Mouse (Mus musculus) left cerebral cortex, postnatal 36 days (tissue): ENCODE results near the gene Ice1. TPM values are rescaled to one million over a fixed set of nuclear protein-coding genes. Genes with fewer than 3 reads are reported as not detected.
A peak's percentile ranks its signal among the peaks of the same experiment; 100 is the strongest.

ENCODE experiments used
- DNase-seq, 2 experiments: peaks; one replicate each; pipeline ENCODE4 v3.0.0; 2021 to 2022; ENCODE audit warnings: low spot score in 2 of 2, mixed read lengths in 1 of 2
- intact Hi-C: fragments of 180-260 bp; cut with DNase I; formaldehyde crosslinking; loops from one replicate; pipeline ENCODE4 v1.15.1; 2025
- total RNA-seq, 2 experiments: library from RNA; stranded (reverse); gene quantifications; 2 replicates each; pipeline ENCODE4 v1.2.3; 2021

Gene Ice1
- total RNA-seq, 2 experiments from 2014 or later: 57.3 to 73.3 TPM

- intact Hi-C loops: no loop called here
Observed at GRCm38 (mm10) chr13:70598941-70599340, 38.5 kb downstream of the Ice1 start.

GRCm38 (mm10) chr13:70596901-70597300, 40.5 kb downstream of the Ice1 start:
- intact Hi-C loops: no loop called here
- DNase-seq: no peak

More at GRCm38 (mm10) chr13:70598941-70599340, 38.5 kb downstream of the Ice1 start:
- DNase-seq: no peak

- intact Hi-C loops: no loop called here
- no peak for DNase-seq
Observed at GRCm38 (mm10) chr13:70590248-70590762, 47.1 kb downstream of the Ice1 start.

- peak; percentile 62 to 66 for DNase-seq
- intact Hi-C loops: no loop called here
Observed at GRCm38 (mm10) chr13:70586969-70587368, 50.5 kb downstream of the Ice1 start.

- intact Hi-C loops: loop anchor here (2.0 kb wide), 2 partner anchors 844 to 892 kb away; partner anchors contain the start of gene Ube2ql1
- DNase-seq: peak; percentile 34 to 44
Observed at GRCm38 (mm10) chr13:70582517-70582916, 54.9 kb downstream of the Ice1 start.

- intact Hi-C loops: no loop called here
- DNase-seq: no peak
Observed at GRCm38 (mm10) chr13:70581509-70581908, 55.9 kb downstream of the Ice1 start.

- no peak for DNase-seq
- intact Hi-C loops: no loop called here
Observed at GRCm38 (mm10) chr13:70574216-70574615, 63.2 kb downstream of the Ice1 start.

- intact Hi-C loops: no loop called here
- no peak for DNase-seq
Observed at GRCm38 (mm10) chr13:70567889-70568288, 69.5 kb downstream of the Ice1 start.

- intact Hi-C loops: no loop called here
- no peak for DNase-seq
Observed at GRCm38 (mm10) chr13:70553456-70553855, 84.0 kb downstream of the Ice1 start.

- no peak for DNase-seq
- intact Hi-C loops: no loop called here
Observed at GRCm38 (mm10) chr13:70547457-70547856, 90.0 kb downstream of the Ice1 start.

GRCm38 (mm10) chr13:70545261-70545660, 92.2 kb downstream of the Ice1 start:
- DNase-seq: no peak

GRCm38 (mm10) chr13:70539842-70540241, 97.6 kb downstream of the Ice1 start:
- intact Hi-C loops: no loop called here
- DNase-seq: no peak

More at GRCm38 (mm10) chr13:70545261-70545660, 92.2 kb downstream of the Ice1 start:
- intact Hi-C loops: no loop called here

GRCm38 (mm10) chr13:70533412-70533811, 104.0 kb downstream of the Ice1 start:
- intact Hi-C loops: no loop called here
- no peak for DNase-seq

- intact Hi-C loops: no loop called here
- no peak for DNase-seq
Observed at GRCm38 (mm10) chr13:70532719-70533118, 104.7 kb downstream of the Ice1 start.

GRCm38 (mm10) chr13:70517651-70518050, 119.8 kb downstream of the Ice1 start:
- no peak for DNase-seq
- intact Hi-C loops: no loop called here

GRCm38 (mm10) chr13:70515004-70515403, 122.4 kb downstream of the Ice1 start:
- intact Hi-C loops: no loop called here

GRCm38 (mm10) chr13:70510199-70510598, 127.2 kb downstream of the Ice1 start:
- DNase-seq: no peak
- intact Hi-C loops: no loop called here

More at GRCm38 (mm10) chr13:70515004-70515403, 122.4 kb downstream of the Ice1 start:
- no peak for DNase-seq

GRCm38 (mm10) chr13:70509375-70510016, 127.9 kb downstream of the Ice1 start:
- intact Hi-C loops: loop anchor here (10.0 kb wide), 1 partner anchor 235 kb away; no protein-coding TSS in a partner anchor
- no peak for DNase-seq

- no peak for DNase-seq
- intact Hi-C loops: loop anchor here (10.0 kb wide), 1 partner anchor 234 kb away; no protein-coding TSS in a partner anchor
Observed at GRCm38 (mm10) chr13:70508708-70509374, 128.6 kb downstream of the Ice1 start.
